Mouse (Mus musculus): Measurements from ENCODE around the gene Vmn1r139.
"Not testable (repeated sequence)": the region's sequence is repeated elsewhere in the genome, so short reads cannot be mapped to it uniquely, and the experiment has no call there.

Vmn1r139 gene

DNA sequence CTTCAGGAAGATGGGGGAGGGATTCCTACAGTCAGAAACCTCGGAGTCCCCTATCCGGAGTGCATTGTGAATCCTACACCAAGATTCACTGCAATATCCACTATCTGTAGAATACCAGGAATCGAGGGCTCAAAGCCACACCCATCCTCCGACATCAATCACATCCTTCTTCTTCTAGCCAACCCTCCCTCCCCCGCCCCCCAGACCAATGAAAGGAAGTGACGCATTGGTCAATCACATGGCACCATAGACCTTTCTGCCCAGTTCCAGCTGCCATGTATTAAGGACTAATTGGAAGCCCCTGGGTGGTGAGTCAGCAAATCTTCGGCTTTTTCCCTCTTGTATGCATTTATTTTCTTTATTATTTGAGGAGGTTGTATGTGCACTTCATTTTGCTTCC is at the start of gene Vmn1r139:
TSS of gene Vmn1r139 (plus strand) at position 301 of the 400 bp plus-strand sequence.
- DNase-seq (ENCODE audit: low spot score), result not testable (repeated sequence)

- DNase-seq (ENCODE audit: low spot score), result not testable (repeated sequence)
Measured at GRCm38 (mm10) chr7:22028797-22029196, 40.1 kb upstream of the Vmn1r139 start, which contains the start of gene Vmn1r138. TSS of gene Vmn1r138 (minus strand) at chr7:22028897.

DNA sequence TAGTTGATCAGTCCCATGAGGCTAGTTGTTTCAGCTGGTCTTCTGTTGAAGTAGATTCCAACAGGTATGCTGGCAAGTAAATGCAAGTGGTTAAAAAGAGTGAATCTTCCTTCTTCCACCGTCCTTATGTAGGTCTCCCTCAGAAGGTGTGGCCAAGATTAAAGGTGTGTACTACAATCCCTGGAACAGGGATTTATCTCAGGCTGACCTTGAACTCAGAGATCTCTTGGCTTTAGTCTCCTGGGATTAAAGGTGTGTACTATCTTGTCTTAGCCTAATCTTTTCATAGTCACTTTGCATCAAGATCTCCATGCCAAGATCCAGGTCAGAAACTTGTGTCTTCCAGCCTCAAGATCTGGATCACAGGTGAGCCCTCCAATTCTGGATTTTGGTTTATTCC is 12.7 kb upstream of the Vmn1r139 start, which contains the start of gene Gm6176:
TSS of gene Gm6176 (minus strand) at position 101 of the 400 bp plus-strand sequence.
- DNase-seq (ENCODE audit: low spot score), result not testable (repeated sequence)

DNA sequence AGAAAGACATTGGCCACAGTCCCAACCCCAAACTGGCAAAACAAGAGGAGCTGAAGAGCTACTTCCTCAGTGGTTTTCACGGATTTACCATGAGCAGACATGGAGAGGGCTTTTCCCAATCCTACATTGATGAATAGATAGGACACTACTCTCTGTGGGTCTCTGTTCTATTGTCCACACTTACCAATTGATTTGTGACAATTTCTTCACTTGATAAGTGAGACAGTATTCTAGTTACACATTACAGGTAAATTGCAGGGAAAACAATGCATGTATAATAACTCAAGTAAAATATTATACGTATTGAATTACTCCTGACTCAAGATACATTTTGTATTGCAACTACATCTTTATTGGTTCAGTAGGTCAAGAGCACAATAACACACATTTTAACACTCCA is 49.3 kb downstream of the Vmn1r139 start, which contains the start of gene Gm16451:
TSS of gene Gm16451 (minus strand) at position 101 of the 400 bp plus-strand sequence.
- not testable (repeated sequence) for DNase-seq (ENCODE audit: low spot score)

- DNase-seq (ENCODE audit: low spot score), result not testable (repeated sequence)
Measured at GRCm38 (mm10) chr7:22134641-22135040, 65.8 kb downstream of the Vmn1r139 start, which contains the start of gene Gm10666. TSS of gene Gm10666 (minus strand) at chr7:22134741.

Measured in ovary, postnatal 14 days (tissue).